Mouse (Mus musculus) heart, embryonic 12.5 days (tissue): ENCODE results near the gene Zbtb7a. TPM values are rescaled to one million over a fixed set of nuclear protein-coding genes. Genes with fewer than 3 reads are reported as not detected.

ENCODE experiments used
- ATAC-seq: fragments of 200-750 bp; cut with Nextera tagmentation; 2 replicates; pipeline ENCODE4 v1.8.0; 2017; ENCODE audit warnings: moderate TSS enrichment, moderate library complexity; ENCODE audit not compliant: insufficient number of reproducible peaks, low FRiP score
- H3K27ac ChIP-seq: fragments of 300-500 bp; sonication (generic); 2 replicates; pipeline ENCODE4 v1.5.1; 2016; ENCODE audit warnings: mild to moderate bottlenecking, moderate library complexity; ENCODE audit not compliant: poor library complexity, severe bottlenecking
- H3K27me3 ChIP-seq: fragments of 300-500 bp; sonication (generic); replicated peaks from 2 replicates; pipeline ENCODE4 v1.6.1; 2016; ENCODE audit warnings: mild to moderate bottlenecking, moderate library complexity
- H3K36me3 ChIP-seq: fragments of 300-500 bp; sonication (generic); 2 replicates; pipeline ENCODE4 v1.6.1; 2016; ENCODE audit warnings: mild to moderate bottlenecking, moderate library complexity
- H3K4me1 ChIP-seq: fragments of 300-500 bp; sonication (generic); replicated peaks from 2 replicates; pipeline ENCODE4 v1.6.1; 2016; ENCODE audit warnings: mild to moderate bottlenecking
- H3K4me2 ChIP-seq: fragments of 300-500 bp; sonication (generic); 2 replicates; pipeline ENCODE4 v1.6.1; 2016; ENCODE audit warnings: mild to moderate bottlenecking, moderate library complexity
- H3K4me3 ChIP-seq: fragments of 300-500 bp; sonication (generic); 2 replicates; pipeline ENCODE4 v1.5.1; 2016; ENCODE audit warnings: mild to moderate bottlenecking
- H3K9ac ChIP-seq: fragments of 300-500 bp; sonication (generic); 2 replicates; pipeline ENCODE4 v1.6.1; 2016; ENCODE audit warnings: mild to moderate bottlenecking, moderate library complexity
- H3K9me3 ChIP-seq: fragments of 300-500 bp; sonication (generic); replicated peaks from 2 replicates; pipeline ENCODE4 v1.6.1; 2016; ENCODE audit warnings: mild to moderate bottlenecking, moderate library complexity
- WGBS: fragments of 180-500 bp; shearing (Covaris S2); methylation state at CpG from one replicate; pipeline ENCODE4 v1.1.7; 2016; 5-methylcytosine and 5-hydroxymethylcytosine counted together
- polyA plus RNA-seq: library from polyadenylated mRNA; unstranded; fragments of >200 nt; fragmentation: Nextera tagmentation; extraction: Ambion mirVana; gene quantifications from 2 replicates; pipeline ENCODE4 v1.2.1, GENCODE M21; 2016

Gene Zbtb7a
- polyA plus RNA-seq, 1 experiment from 2014 or later: 24.7 TPM

GRCm38 (mm10) chr10:81140005-81140404 lies 5.0 kb downstream of the Zbtb7a start:
- H3K4me1 ChIP-seq: peaks cover 64% of the 10 kb centered on the region
- H3K27ac ChIP-seq: peak overlapping the region; percentile 40
- H3K4me2 ChIP-seq: peak overlapping the region; percentile 98
- H3K9me3 ChIP-seq: no peaks in the 10 kb centered on the region
- peak overlapping the region; percentile 74 for H3K4me3 ChIP-seq
- no peaks in the 10 kb centered on the region for H3K27me3 ChIP-seq
- ATAC-seq: no peak
- peak overlapping the region; percentile 81 for H3K9ac ChIP-seq
- 59% methylated on average over 8 of the region's 8 CpGs for WGBS
- H3K36me3 ChIP-seq: peaks cover 24% of the 10 kb centered on the region

- H3K27ac ChIP-seq: peak overlapping the region; percentile 40
- H3K4me3 ChIP-seq: peak overlapping the region; percentile 74
- H3K9me3 ChIP-seq: no peaks in the 10 kb centered on the region
- peak overlapping the region; percentile 81 for H3K9ac ChIP-seq
- H3K27me3 ChIP-seq: no peaks in the 10 kb centered on the region
- no peak for ATAC-seq
- peak overlapping the region; percentile 98 for H3K4me2 ChIP-seq
- peaks cover 64% of the 10 kb centered on the region for H3K4me1 ChIP-seq
- peaks cover 33% of the 10 kb centered on the region for H3K36me3 ChIP-seq
- WGBS: 58% methylated on average over 10 of the region's 10 CpGs
Observed at GRCm38 (mm10) chr10:81140717-81141454, 5.9 kb downstream of the Zbtb7a start.

- Histone ChIP-seq H3K4me1 (peaks cover 72% of the 10 kb centered on the region), H3K27me3 (no peaks in the 10 kb centered on the region), H3K9ac (peak overlapping the region; percentile 81), H3K4me2 (peak overlapping the region; percentile 98), H3K9me3 (no peaks in the 10 kb centered on the region), H3K4me3 (peak overlapping the region; percentile 74; the same call in 1 of the 2 replicates), H3K27ac (peak overlapping the region; percentile 40; the same call in 1 of the 2 replicates), H3K36me3 (peaks cover 41% of the 10 kb centered on the region)
- no peak for ATAC-seq
- 79% methylated on average over 7 of the region's 7 CpGs for WGBS
Observed at GRCm38 (mm10) chr10:81141455-81142210, 6.6 kb downstream of the Zbtb7a start.

- H3K4me3 ChIP-seq: no peak overlapping the region
- 70% methylated on average over 5 of the region's 5 CpGs for WGBS
- peaks cover 50% of the 10 kb centered on the region for H3K36me3 ChIP-seq
- H3K4me1 ChIP-seq: peaks cover 73% of the 10 kb centered on the region
- peak overlapping the region; percentile 39 for H3K27ac ChIP-seq
- peak overlapping the region; percentile 20; the same call in 1 of the 2 replicates for H3K4me2 ChIP-seq
- no peak for ATAC-seq
- H3K9me3 ChIP-seq: no peaks in the 10 kb centered on the region
- H3K27me3 ChIP-seq: no peaks in the 10 kb centered on the region
- H3K9ac ChIP-seq: peak overlapping the region; percentile 34
Observed at GRCm38 (mm10) chr10:81142551-81142981, 7.5 kb downstream of the Zbtb7a start.

DNA sequence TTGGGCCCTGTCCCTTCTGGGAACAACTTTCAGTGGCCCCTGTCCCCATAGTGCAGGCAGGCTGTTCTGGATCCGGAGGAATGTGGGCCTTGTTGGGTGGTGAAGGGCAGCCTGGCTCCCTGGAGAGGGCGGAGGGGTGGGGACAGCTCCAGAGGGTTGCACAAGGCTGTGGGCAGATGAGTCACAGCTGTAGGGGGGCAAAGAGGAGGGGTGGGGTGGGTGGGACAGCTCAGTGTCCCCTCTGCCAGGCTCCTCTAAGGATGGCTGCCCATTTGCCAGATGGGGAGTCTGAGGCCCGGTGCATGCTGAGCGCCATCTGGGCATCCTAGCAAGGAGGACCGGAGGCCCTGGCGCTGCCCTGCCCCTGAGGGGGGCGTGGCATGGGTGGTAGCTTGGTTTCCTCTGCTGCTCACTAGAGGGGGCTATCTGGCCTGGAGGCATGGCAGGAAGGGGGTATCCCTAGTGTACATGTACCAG lies 8.2 kb downstream of the Zbtb7a start:
- peak overlapping the region; percentile 34; the same call in 1 of the 2 replicates for H3K9ac ChIP-seq
- H3K27ac ChIP-seq: peak overlapping the region; percentile 39; the same call in 1 of the 2 replicates
- H3K4me3 ChIP-seq: no peak overlapping the region
- H3K36me3 ChIP-seq: peaks cover 56% of the 10 kb centered on the region
- no peaks in the 10 kb centered on the region for H3K9me3 ChIP-seq
- no peak overlapping the region for H3K4me2 ChIP-seq
- ATAC-seq: no peak
- H3K27me3 ChIP-seq: no peaks in the 10 kb centered on the region
- peaks cover 72% of the 10 kb centered on the region for H3K4me1 ChIP-seq
- 95% methylated on average over 7 of the region's 7 CpGs for WGBS

DNA sequence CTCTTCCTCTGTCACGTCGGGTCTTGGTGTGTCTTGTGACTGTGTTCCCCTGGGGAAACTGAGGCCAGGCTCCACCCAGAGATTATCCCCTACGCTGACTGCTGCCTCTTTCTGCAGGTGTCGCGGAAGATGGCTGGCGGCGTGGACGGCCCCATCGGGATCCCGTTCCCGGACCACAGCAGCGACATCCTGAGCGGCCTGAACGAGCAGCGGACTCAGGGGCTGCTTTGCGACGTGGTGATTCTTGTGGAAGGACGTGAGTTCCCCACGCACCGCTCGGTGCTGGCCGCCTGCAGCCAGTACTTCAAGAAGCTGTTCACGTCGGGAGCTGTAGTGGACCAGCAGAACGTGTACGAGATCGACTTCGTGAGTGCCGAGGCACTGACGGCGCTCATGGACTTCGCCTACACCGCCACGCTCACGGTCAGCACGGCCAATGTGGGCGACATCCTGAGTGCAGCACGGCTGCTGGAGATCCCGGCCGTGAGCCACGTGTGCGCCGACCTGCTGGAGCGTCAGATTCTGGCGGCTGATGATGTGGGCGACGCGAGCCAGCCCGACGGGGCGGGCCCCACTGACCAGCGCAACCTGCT lies 8.9 kb downstream of the Zbtb7a start:
- Histone ChIP-seq H3K9ac (no peak overlapping the region), H3K27ac (no peak overlapping the region), H3K27me3 (no peaks in the 10 kb centered on the region), H3K4me3 (no peak overlapping the region), H3K4me1 (peaks cover 65% of the 10 kb centered on the region), H3K36me3 (peaks cover 64% of the 10 kb centered on the region), H3K4me2 (no peak overlapping the region), H3K9me3 (no peaks in the 10 kb centered on the region)
- WGBS: 95% methylated on average over 52 of the region's 52 CpGs
- no peak for ATAC-seq

- ATAC-seq: no peak
- H3K9me3 ChIP-seq: no peaks in the 10 kb centered on the region
- no peaks in the 10 kb centered on the region for H3K27me3 ChIP-seq
- H3K9ac ChIP-seq: no peak overlapping the region
- no peak overlapping the region for H3K4me2 ChIP-seq
- WGBS: 91% methylated on average over 27 of the region's 27 CpGs
- peaks cover 71% of the 10 kb centered on the region for H3K36me3 ChIP-seq
- H3K4me3 ChIP-seq: no peak overlapping the region
- H3K4me1 ChIP-seq: peaks cover 59% of the 10 kb centered on the region
- H3K27ac ChIP-seq: no peak overlapping the region
Observed at GRCm38 (mm10) chr10:81144667-81145066, 9.6 kb downstream of the Zbtb7a start.

GRCm38 (mm10) chr10:81145307-81145706 lies 10.3 kb downstream of the Zbtb7a start:
- H3K4me1 ChIP-seq: peaks cover 58% of the 10 kb centered on the region

GRCm38 (mm10) chr10:81145778-81146177 lies 10.8 kb downstream of the Zbtb7a start:
- Histone ChIP-seq H3K4me3 (no peak overlapping the region), H3K27me3 (no peaks in the 10 kb centered on the region), H3K27ac (no peak overlapping the region), H3K9me3 (no peaks in the 10 kb centered on the region), H3K4me2 (no peak overlapping the region), H3K36me3 (peaks cover 81% of the 10 kb centered on the region), H3K9ac (no peak overlapping the region), H3K4me1 (peaks cover 53% of the 10 kb centered on the region)
- 84% methylated on average over 7 of the region's 7 CpGs for WGBS
- ATAC-seq: no peak

More at GRCm38 (mm10) chr10:81145307-81145706, 10.3 kb downstream of the Zbtb7a start:
- WGBS: 90% methylated on average over 6 of the region's 6 CpGs
- Histone ChIP-seq H3K36me3 (peaks cover 78% of the 10 kb centered on the region), H3K9me3 (no peaks in the 10 kb centered on the region), H3K9ac (peak overlapping the region; percentile 6; the same call in 1 of the 2 replicates), H3K4me3 (no peak overlapping the region), H3K27ac (no peak overlapping the region), H3K4me2 (no peak overlapping the region), H3K27me3 (no peaks in the 10 kb centered on the region)
- ATAC-seq: no peak

DNA sequence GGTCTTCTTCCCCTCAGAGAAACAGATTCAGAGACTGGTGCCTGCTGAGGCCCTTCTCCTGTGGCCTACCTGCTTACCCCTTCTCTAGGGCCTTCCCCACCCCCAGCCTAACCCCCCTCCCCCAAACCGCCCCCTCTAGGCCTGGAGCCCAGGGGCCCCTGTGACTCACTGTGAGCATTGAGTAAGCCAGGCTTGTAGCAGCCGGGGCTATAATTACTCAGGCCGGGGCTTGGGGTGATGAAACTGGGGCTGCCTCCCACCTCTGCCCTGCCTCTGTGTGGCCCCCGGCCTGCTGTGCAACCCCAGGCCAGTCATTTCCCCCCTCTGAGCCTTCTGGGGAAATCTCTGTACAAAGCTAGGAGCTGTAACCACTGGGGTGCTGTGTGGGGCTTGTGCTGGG lies 11.3 kb downstream of the Zbtb7a start:
- no peak for ATAC-seq
- Histone ChIP-seq H3K27me3 (no peaks in the 10 kb centered on the region), H3K9ac (no peak overlapping the region), H3K4me1 (peaks cover 48% of the 10 kb centered on the region), H3K4me2 (0 out of 2 replicates have a peak overlapping the region, but pooled peaks have one; percentile 3), H3K4me3 (no peak overlapping the region), H3K36me3 (peaks cover 81% of the 10 kb centered on the region), H3K27ac (no peak overlapping the region), H3K9me3 (no peaks in the 10 kb centered on the region)
- 85% methylated on average over 4 of the region's 4 CpGs for WGBS

DNA sequence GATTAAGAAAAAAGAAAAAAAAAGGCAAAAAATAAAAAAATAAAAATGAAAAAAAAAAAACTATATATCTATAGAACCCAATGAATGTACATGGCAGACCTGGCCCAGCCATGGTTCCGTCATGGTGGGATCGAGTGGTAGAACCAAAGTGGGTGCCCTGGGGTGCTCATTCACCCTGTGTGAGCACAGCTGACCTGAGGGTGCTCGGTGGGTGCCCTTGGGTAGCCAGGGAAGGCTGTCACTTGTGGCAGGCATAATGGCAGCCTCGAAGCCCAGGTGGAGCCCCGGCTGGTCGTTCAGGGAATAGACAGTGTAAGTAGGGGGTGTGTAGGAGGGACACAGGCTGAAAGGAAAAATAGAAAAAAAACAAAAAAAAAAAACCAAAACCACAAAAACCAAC lies 16.2 kb downstream of the Zbtb7a start:
- Histone ChIP-seq H3K4me1 (peaks cover 34% of the 10 kb centered on the region), H3K36me3 (peaks cover 86% of the 10 kb centered on the region), H3K27ac (no peak overlapping the region), H3K4me2 (no peak overlapping the region), H3K27me3 (no peaks in the 10 kb centered on the region), H3K9ac (no peak overlapping the region), H3K9me3 (no peaks in the 10 kb centered on the region), H3K4me3 (no peak overlapping the region)
- no peak for ATAC-seq
- 68% methylated on average over 6 of the region's 6 CpGs for WGBS
